Mouse (Mus musculus): Measurements from ENCODE around the gene Trim26.

GRCm38 (mm10) chr17:36799493-36799892, 37.4 kb upstream of the Trim26 start:
- TF ChIP-seq CTCF (IDR thresholded peaks at IDR 0.05; ENCODE audit: control insufficient read depth, insufficient read depth, low read length) (no peak), POLR2A (IDR thresholded peaks at IDR 0.05; ENCODE audit: borderline replicate concordance, control insufficient read depth, low read depth, low read length) (no peak)
